Mouse (Mus musculus): ENCODE results near the gene Sik2.
A peak's percentile ranks its signal among the peaks of the same experiment; 100 is the strongest.

Gene Sik2

GRCm38 (mm10) chr9:50918131-50918530 is 90.7 kb downstream of the Sik2 start:
- DNase-seq (ENCODE audit: low spot score in 2 of 2) = no peak

GRCm38 (mm10) chr9:50911861-50912515 is 96.9 kb downstream of the Sik2 start:
- DNase-seq (ENCODE audit: low spot score in 2 of 2) = no peak

GRCm38 (mm10) chr9:50905321-50905720 is 103.6 kb downstream of the Sik2 start:
- no peak for DNase-seq (ENCODE audit: low spot score in 2 of 2)

GRCm38 (mm10) chr9:50904196-50904847 is 104.6 kb downstream of the Sik2 start:
- no peak for DNase-seq (ENCODE audit: low spot score in 2 of 2)

- DNase-seq (ENCODE audit: low spot score in 2 of 2) = no peak
Measured at GRCm38 (mm10) chr9:50900026-50900920, 108.6 kb downstream of the Sik2 start.

GRCm38 (mm10) chr9:50893665-50894064 is 115.2 kb downstream of the Sik2 start:
- peak; percentile 76 to 85 for DNase-seq (ENCODE audit: low spot score in 2 of 2)

- DNase-seq (ENCODE audit: low spot score in 2 of 2) = no peak
Measured at GRCm38 (mm10) chr9:50890494-50891090, 118.3 kb downstream of the Sik2 start.

GRCm38 (mm10) chr9:50889964-50890363 is 118.9 kb downstream of the Sik2 start:
- DNase-seq (ENCODE audit: low spot score in 2 of 2) = no peak

GRCm38 (mm10) chr9:50889211-50889610 is 119.7 kb downstream of the Sik2 start:
- DNase-seq (ENCODE audit: low spot score in 2 of 2) = no peak

- DNase-seq (ENCODE audit: low spot score in 2 of 2) = no peak
Measured at GRCm38 (mm10) chr9:50887351-50887750, 121.5 kb downstream of the Sik2 start.

- no peak for DNase-seq (ENCODE audit: low spot score in 2 of 2)
Measured at GRCm38 (mm10) chr9:50886870-50887269, 122.0 kb downstream of the Sik2 start.

- DNase-seq (ENCODE audit: low spot score in 2 of 2) = no peak
Measured at GRCm38 (mm10) chr9:50885600-50885987, 123.3 kb downstream of the Sik2 start.

GRCm38 (mm10) chr9:50884741-50885599 is 123.9 kb downstream of the Sik2 start:
- peak; percentile 44 to 66 for DNase-seq (ENCODE audit: low spot score in 2 of 2)

- DNase-seq (ENCODE audit: low spot score in 2 of 2) = no peak
Measured at GRCm38 (mm10) chr9:50884093-50884492, 124.8 kb downstream of the Sik2 start.

- no peak for DNase-seq (ENCODE audit: low spot score in 2 of 2)
Measured at GRCm38 (mm10) chr9:50882183-50882582, 126.7 kb downstream of the Sik2 start.

- DNase-seq (ENCODE audit: low spot score in 2 of 2) = no peak
Measured at GRCm38 (mm10) chr9:50877431-50877830, 131.4 kb downstream of the Sik2 start.

GRCm38 (mm10) chr9:50876287-50876686 is 132.6 kb downstream of the Sik2 start:
- no peak for DNase-seq (ENCODE audit: low spot score in 2 of 2)

GRCm38 (mm10) chr9:50875470-50875869 is 133.4 kb downstream of the Sik2 start:
- DNase-seq (ENCODE audit: low spot score in 2 of 2) = no peak

- no peak for DNase-seq (ENCODE audit: low spot score in 2 of 2)
Measured at GRCm38 (mm10) chr9:50874031-50874430, 134.8 kb downstream of the Sik2 start.

- no peak for DNase-seq (ENCODE audit: low spot score in 2 of 2)
Measured at GRCm38 (mm10) chr9:50873210-50873609, 135.7 kb downstream of the Sik2 start.

GRCm38 (mm10) chr9:50868182-50868581 is 140.7 kb downstream of the Sik2 start:
- no peak for DNase-seq (ENCODE audit: low spot score in 2 of 2)

Data from right cerebral cortex, postnatal 10 days (tissue).